Mouse (Mus musculus) layer of hippocampus, adult 2 months (tissue): Measurements from ENCODE around the gene Mad1l1. TPM values are rescaled to one million over a fixed set of nuclear protein-coding genes. Genes with fewer than 3 reads are reported as not detected.

Experiments used
- DNase-seq, 2 experiments: peaks; one replicate each; pipeline ENCODE4 v3.0.0; 2022; ENCODE audit warnings: low spot score in 2 of 2
- H3K27ac ChIP-seq: fragments of 200-600 bp; 2 replicates; pipeline ENCODE4 v1.8.1; 2022
- H3K4me3 ChIP-seq: fragments of 200-600 bp; 2 replicates; pipeline ENCODE4 v1.8.1; 2022; ENCODE audit warnings: mild to moderate bottlenecking
- CTCF ChIP-seq: fragments of 200-600 bp; conservative IDR thresholded peaks from 2 replicates; pipeline ENCODE4 v1.8.1; 2022; ENCODE audit warnings: antibody characterized with exemption, mild to moderate bottlenecking, moderate library complexity
- total RNA-seq, 2 experiments: library from RNA; stranded (reverse); gene quantifications; 2 replicates each; pipeline ENCODE4 v1.2.3; 2021

Gene Mad1l1
- total RNA-seq, 2 experiments from 2014 or later: 14.3 to 18.1 TPM

GRCm38 (mm10) chr5:140084341-140084740 is 237.0 kb downstream of the Mad1l1 start:
- no peak for DNase-seq
- no peak overlapping the region for H3K27ac ChIP-seq
- H3K4me3 ChIP-seq: no peak overlapping the region
- no peak for TF ChIP-seq CTCF

- Histone ChIP-seq H3K4me3 (no peak overlapping the region), H3K27ac (no peak overlapping the region)
- DNase-seq: no peak
- no peak for TF ChIP-seq CTCF
Measured at GRCm38 (mm10) chr5:140083911-140084310, 237.4 kb downstream of the Mad1l1 start.

GRCm38 (mm10) chr5:140082204-140082812 is 239.0 kb downstream of the Mad1l1 start:
- no peak overlapping the region for H3K4me3 ChIP-seq
- peak in 1 of 2 experiments; percentile 47 for DNase-seq
- no peak for TF ChIP-seq CTCF
- no peak overlapping the region for H3K27ac ChIP-seq

- TF ChIP-seq CTCF: no peak
- no peak overlapping the region for H3K4me3 ChIP-seq
- no peak overlapping the region for H3K27ac ChIP-seq
- DNase-seq: no peak
Measured at GRCm38 (mm10) chr5:140081084-140081483, 240.3 kb downstream of the Mad1l1 start.

- DNase-seq: no peak
- Histone ChIP-seq H3K27ac (no peak overlapping the region), H3K4me3 (no peak overlapping the region)
- TF ChIP-seq CTCF: no peak
Measured at GRCm38 (mm10) chr5:140079511-140079910, 241.8 kb downstream of the Mad1l1 start.

- H3K27ac ChIP-seq: no peak overlapping the region
- no peak for TF ChIP-seq CTCF
- no peak for DNase-seq
- no peak overlapping the region for H3K4me3 ChIP-seq
Measured at GRCm38 (mm10) chr5:140078406-140078805, 242.9 kb downstream of the Mad1l1 start.

- no peak for TF ChIP-seq CTCF
- Histone ChIP-seq H3K4me3 (no peak overlapping the region), H3K27ac (no peak overlapping the region)
- DNase-seq: no peak
Measured at GRCm38 (mm10) chr5:140076438-140076837, 244.9 kb downstream of the Mad1l1 start.

- TF ChIP-seq CTCF: no peak
Measured at GRCm38 (mm10) chr5:140073671-140074116, 247.7 kb downstream of the Mad1l1 start.

GRCm38 (mm10) chr5:140073148-140073670 is 248.1 kb downstream of the Mad1l1 start:
- no peak overlapping the region for H3K4me3 ChIP-seq
- H3K27ac ChIP-seq: no peak overlapping the region
- no peak for DNase-seq
- no peak for TF ChIP-seq CTCF

More at GRCm38 (mm10) chr5:140073671-140074116, 247.7 kb downstream of the Mad1l1 start:
- H3K4me3 ChIP-seq: no peak overlapping the region
- no peak for DNase-seq
- no peak overlapping the region for H3K27ac ChIP-seq

GRCm38 (mm10) chr5:140068506-140068905 is 252.8 kb downstream of the Mad1l1 start:
- no peak for TF ChIP-seq CTCF
- H3K4me3 ChIP-seq: no peak overlapping the region
- no peak for DNase-seq
- H3K27ac ChIP-seq: no peak overlapping the region

- DNase-seq: no peak
- no peak for TF ChIP-seq CTCF
- Histone ChIP-seq H3K27ac (no peak overlapping the region), H3K4me3 (no peak overlapping the region)
Measured at GRCm38 (mm10) chr5:140068051-140068450, 253.3 kb downstream of the Mad1l1 start.

- no peak for DNase-seq
- no peak for TF ChIP-seq CTCF
- no peak overlapping the region for H3K27ac ChIP-seq
- no peak overlapping the region for H3K4me3 ChIP-seq
Measured at GRCm38 (mm10) chr5:140066769-140067168, 254.6 kb downstream of the Mad1l1 start.

- Histone ChIP-seq H3K4me3 (no peak overlapping the region), H3K27ac (no peak overlapping the region)
- DNase-seq: no peak
- TF ChIP-seq CTCF: no peak
Measured at GRCm38 (mm10) chr5:140066281-140066680, 255.1 kb downstream of the Mad1l1 start.

- DNase-seq: no peak
- Histone ChIP-seq H3K4me3 (no peak overlapping the region), H3K27ac (no peak overlapping the region)
- no peak for TF ChIP-seq CTCF
Measured at GRCm38 (mm10) chr5:140065281-140065945, 255.9 kb downstream of the Mad1l1 start.
